Mouse (Mus musculus) limb, embryonic 11.5 days (tissue): ENCODE data around the gene Syngr1. TPM values are rescaled to one million over a fixed set of nuclear protein-coding genes. Genes with fewer than 3 reads are reported as not detected.

Source experiments
- ATAC-seq: fragments of 200-750 bp; cut with Nextera tagmentation; 2 replicates; pipeline ENCODE4 v1.8.0; 2017; ENCODE audit warnings: low read depth; ENCODE audit not compliant: insufficient number of reproducible peaks, low FRiP score, low TSS enrichment
- DNase-seq: peaks from one replicate; pipeline ENCODE4 v3.0.0-alpha.2; 2015; ENCODE audit warnings: low spot score
- H3K27ac ChIP-seq: fragments of 300-500 bp; sonication (generic); replicated peaks from 2 replicates; pipeline ENCODE4 v1.5.1; 2014; ENCODE audit warnings: low read depth, mild to moderate bottlenecking, low read length
- H3K27me3 ChIP-seq: fragments of 300-500 bp; sonication (generic); 2 replicates; pipeline ENCODE4 v1.6.1; 2014; ENCODE audit warnings: mild to moderate bottlenecking, low read length, mixed read lengths; ENCODE audit not compliant: control insufficient read depth, insufficient read depth
- H3K36me3 ChIP-seq: fragments of 300-500 bp; sonication (generic); 2 replicates; pipeline ENCODE4 v1.6.1; 2014; ENCODE audit warnings: mild to moderate bottlenecking, low read length, moderate library complexity, mixed read lengths; ENCODE audit not compliant: control insufficient read depth, insufficient read depth
- H3K4me1 ChIP-seq: fragments of 300-500 bp; sonication (generic); 2 replicates; pipeline ENCODE4 v1.6.1; 2014; ENCODE audit warnings: low read length, mixed read lengths; ENCODE audit not compliant: control insufficient read depth, insufficient read depth
- H3K4me2 ChIP-seq: fragments of 300-500 bp; sonication (generic); 2 replicates; pipeline ENCODE4 v1.6.1; 2014; ENCODE audit warnings: low read depth, mild to moderate bottlenecking, moderate library complexity; ENCODE audit not compliant: severe bottlenecking
- H3K4me3 ChIP-seq: fragments of 300-500 bp; sonication (generic); 2 replicates; pipeline ENCODE4 v1.5.1; 2014; ENCODE audit warnings: low read depth, low read length
- H3K9ac ChIP-seq: fragments of 300-500 bp; sonication (generic); 2 replicates; pipeline ENCODE4 v1.6.1; 2014; ENCODE audit warnings: mild to moderate bottlenecking, low read length
- H3K9me3 ChIP-seq: fragments of 300-500 bp; sonication (generic); 2 replicates; pipeline ENCODE4 v1.6.1; 2016; ENCODE audit warnings: low read length; ENCODE audit not compliant: control insufficient read depth
- WGBS: fragments of 180-500 bp; shearing (Covaris S2); extraction: QIAGEN DNeasy Blood & Tissue Kit; methylation state at CpG from one replicate; pipeline ENCODE4 v1.1.7; 2014; 5-methylcytosine and 5-hydroxymethylcytosine counted together
- polyA plus RNA-seq: library from polyadenylated mRNA; unstranded; fragments of >200 nt; fragmentation: Nextera tagmentation; extraction: Ambion mirVana; gene quantifications from 2 replicates; pipeline ENCODE4 v1.2.1, GENCODE M21; 2014

Syngr1 gene
- polyA plus RNA-seq, 1 experiment from 2014 or later, result 3.0 TPM

- Histone ChIP-seq H3K4me1 (peaks cover 9% of the 10 kb centered on the region; the same call in 1 of the 2 replicates), H3K27me3 (peaks cover 23% of the 10 kb centered on the region), H3K9ac (peak overlapping the region; percentile 41; the same call in 1 of the 2 replicates), H3K36me3 (no peaks in the 10 kb centered on the region), H3K4me2 (peak overlapping the region; percentile 27; the same call in 1 of the 2 replicates), H3K27ac (no peak overlapping the region), H3K4me3 (no peak overlapping the region), H3K9me3 (no peaks in the 10 kb centered on the region)
- DNase-seq (peak; percentile 81), ATAC-seq (peak; percentile 63; the same call in 1 of the 2 replicates)
- 24% methylated on average over 20 of the region's 20 CpGs for WGBS
These were observed 6.1 kb downstream of the Syngr1 start for GRCm38 (mm10) chr15:80096946-80097881.

DNA sequence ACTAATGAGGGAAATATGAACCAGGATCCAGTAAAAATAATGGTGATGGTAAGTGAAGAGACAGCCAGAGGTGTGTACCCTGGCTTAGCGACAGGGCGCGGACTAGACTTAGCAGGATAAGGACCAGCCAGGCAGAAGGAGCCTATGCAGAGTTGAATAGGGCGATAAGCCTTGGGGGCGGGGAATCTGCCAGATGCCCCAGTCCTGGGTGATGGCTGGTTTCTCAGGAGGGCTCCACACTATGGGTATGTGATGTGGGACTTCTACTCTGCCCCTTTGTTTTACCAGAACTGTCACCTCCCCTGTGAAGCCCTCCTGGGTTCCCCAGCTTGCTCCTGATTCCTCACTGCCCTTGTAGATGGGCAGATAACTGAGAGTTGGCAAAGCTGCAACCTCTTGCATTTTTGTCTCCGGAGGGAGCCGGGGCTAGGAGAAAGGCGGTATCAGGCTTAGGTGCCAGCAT, 6.9 kb downstream of the Syngr1 start:
- Histone ChIP-seq H3K27me3 (peaks cover 15% of the 10 kb centered on the region), H3K27ac (no peak overlapping the region), H3K9ac (no peak overlapping the region), H3K4me1 (peaks cover 9% of the 10 kb centered on the region; the same call in 1 of the 2 replicates), H3K9me3 (no peaks in the 10 kb centered on the region), H3K36me3 (no peaks in the 10 kb centered on the region), H3K4me2 (no peak overlapping the region), H3K4me3 (no peak overlapping the region)
- DNase-seq, result no peak
- 31% methylated on average over 8 of the region's 8 CpGs for WGBS
- ATAC-seq, result no peak

DNA sequence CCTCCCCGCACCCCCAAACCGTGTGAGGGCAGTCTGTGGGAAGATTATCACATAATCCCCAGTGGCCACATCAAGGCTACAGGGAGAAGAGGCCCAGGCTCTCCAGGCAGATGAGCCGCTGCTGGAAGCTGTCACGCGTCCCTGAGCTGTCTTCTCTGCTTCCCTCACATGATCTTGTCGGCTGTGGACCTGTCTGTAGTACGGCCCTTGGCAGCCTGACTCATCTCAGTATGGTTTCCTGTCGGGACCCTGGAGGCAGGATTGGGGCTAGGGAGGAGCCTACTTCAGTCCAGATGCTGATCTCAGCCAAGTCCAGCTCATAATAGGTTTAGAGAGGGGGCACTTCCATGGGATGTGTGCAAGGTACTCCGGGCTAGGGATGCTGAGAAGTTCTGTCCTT, 7.7 kb downstream of the Syngr1 start:
- Histone ChIP-seq H3K4me2 (no peak overlapping the region), H3K27ac (no peak overlapping the region), H3K4me1 (peaks cover 9% of the 10 kb centered on the region; the same call in 1 of the 2 replicates), H3K27me3 (peaks cover 10% of the 10 kb centered on the region), H3K36me3 (no peaks in the 10 kb centered on the region), H3K4me3 (no peak overlapping the region), H3K9me3 (no peaks in the 10 kb centered on the region), H3K9ac (no peak overlapping the region)
- DNase-seq (no peak), ATAC-seq (no peak)
- WGBS, result 40% methylated on average over 9 of the region's 9 CpGs

- no peak for DNase-seq
- Histone ChIP-seq H3K4me3 (no peak overlapping the region), H3K4me1 (peaks cover 9% of the 10 kb centered on the region; the same call in 1 of the 2 replicates), H3K9me3 (no peaks in the 10 kb centered on the region), H3K27ac (no peak overlapping the region), H3K4me2 (no peak overlapping the region), H3K9ac (no peak overlapping the region), H3K36me3 (no peaks in the 10 kb centered on the region), H3K27me3 (peaks cover 10% of the 10 kb centered on the region)
- no peak for ATAC-seq
- WGBS, result 83% methylated on average over 3 of the region's 3 CpGs
These were observed 8.3 kb downstream of the Syngr1 start for GRCm38 (mm10) chr15:80099477-80099876.

DNA sequence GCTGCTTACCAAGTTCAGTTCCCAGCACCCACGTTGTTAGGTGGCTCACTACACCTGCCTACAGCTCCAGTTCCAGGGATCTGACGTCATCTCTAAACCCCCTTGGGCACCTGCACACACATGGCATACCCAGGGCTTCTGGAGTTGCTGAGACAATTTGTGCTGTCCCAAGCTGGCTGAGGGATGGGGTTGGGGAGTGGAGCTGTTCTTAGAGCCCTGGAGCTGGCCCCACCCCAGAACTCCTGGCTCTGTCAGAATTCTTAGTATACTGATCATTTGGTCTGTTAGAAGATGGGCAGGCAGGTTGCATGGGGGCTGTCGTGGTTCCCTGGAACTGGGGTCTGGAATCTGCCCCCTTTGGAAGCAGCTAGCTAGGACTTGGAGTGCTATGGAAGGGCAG, 9.1 kb downstream of the Syngr1 start:
- WGBS, result 81% methylated on average over 3 of the region's 3 CpGs
- Histone ChIP-seq H3K9ac (no peak overlapping the region), H3K27ac (no peak overlapping the region), H3K4me1 (peaks cover 9% of the 10 kb centered on the region; the same call in 1 of the 2 replicates), H3K4me2 (no peak overlapping the region), H3K36me3 (no peaks in the 10 kb centered on the region), H3K9me3 (no peaks in the 10 kb centered on the region), H3K4me3 (no peak overlapping the region), H3K27me3 (peaks cover 10% of the 10 kb centered on the region)
- no peak for ATAC-seq
- no peak for DNase-seq

DNA sequence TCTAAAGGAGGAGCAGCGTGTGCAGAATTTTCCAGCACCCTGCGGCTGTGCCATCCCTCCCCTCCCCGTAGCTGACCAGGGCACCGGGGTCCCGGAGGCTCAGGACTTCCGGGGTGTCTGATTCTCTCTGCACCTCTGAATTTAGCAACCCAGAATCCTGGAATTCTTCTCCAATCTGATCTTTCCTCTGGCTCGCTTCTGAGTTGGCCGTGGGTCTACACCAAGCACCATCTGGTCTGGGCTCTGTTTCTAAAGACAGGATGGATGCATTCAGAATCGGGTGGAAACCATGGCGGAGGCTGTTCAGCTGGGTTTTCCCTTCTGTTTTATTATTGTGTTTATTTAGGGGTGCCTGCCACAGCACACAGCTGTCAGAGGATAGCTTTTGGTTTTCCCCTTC, 9.7 kb downstream of the Syngr1 start:
- no peaks in the 10 kb centered on the region for H3K36me3 ChIP-seq
- no peak overlapping the region for H3K4me3 ChIP-seq
- H3K9ac ChIP-seq, result no peak overlapping the region
- no peaks in the 10 kb centered on the region for H3K9me3 ChIP-seq
- ATAC-seq (no peak), DNase-seq (no peak)
- H3K4me1 ChIP-seq, result peaks cover 9% of the 10 kb centered on the region; the same call in 1 of the 2 replicates
- H3K27ac ChIP-seq, result no peak overlapping the region
- 84% methylated on average over 10 of the region's 10 CpGs for WGBS
- no peak overlapping the region for H3K4me2 ChIP-seq
- peaks cover 10% of the 10 kb centered on the region for H3K27me3 ChIP-seq

DNA sequence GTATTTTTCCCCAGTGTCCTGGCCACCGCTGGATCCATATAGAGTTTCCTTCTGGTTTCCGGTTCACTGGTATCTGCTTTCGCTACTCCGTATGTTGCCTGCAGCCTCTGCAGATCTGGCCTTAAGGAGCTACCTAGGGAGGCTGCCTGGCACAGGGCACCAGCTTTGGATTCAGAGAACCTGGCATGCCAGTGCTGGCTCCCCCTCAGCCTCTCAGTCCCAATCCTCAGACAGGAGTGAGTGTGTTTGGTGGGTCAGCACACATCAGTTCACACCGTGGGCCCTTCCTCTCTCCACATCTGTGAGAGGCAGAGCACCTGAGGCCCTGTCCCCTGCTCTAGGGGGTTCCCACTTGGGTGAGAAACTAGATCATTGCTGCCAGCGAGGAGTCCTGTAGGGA, 10.4 kb downstream of the Syngr1 start:
- Histone ChIP-seq H3K4me1 (peaks cover 9% of the 10 kb centered on the region; the same call in 1 of the 2 replicates), H3K27ac (no peak overlapping the region), H3K9me3 (no peaks in the 10 kb centered on the region), H3K36me3 (no peaks in the 10 kb centered on the region), H3K4me3 (no peak overlapping the region), H3K4me2 (no peak overlapping the region), H3K9ac (no peak overlapping the region), H3K27me3 (peaks cover 6% of the 10 kb centered on the region; the same call in 1 of the 2 replicates)
- ATAC-seq (no peak), DNase-seq (no peak)
- WGBS, result 79% methylated on average over 6 of the region's 6 CpGs

GRCm38 (mm10) chr15:80102495-80102894, 11.4 kb downstream of the Syngr1 start:
- ATAC-seq (no peak), DNase-seq (no peak)
- no peak overlapping the region for H3K4me2 ChIP-seq
- no peaks in the 10 kb centered on the region for H3K9me3 ChIP-seq
- H3K27me3 ChIP-seq, result peaks cover 6% of the 10 kb centered on the region; the same call in 1 of the 2 replicates
- H3K27ac ChIP-seq, result no peak overlapping the region
- WGBS, result 84% methylated on average over 6 of the region's 6 CpGs
- peaks cover 2% of the 10 kb centered on the region; the same call in 1 of the 2 replicates for H3K4me1 ChIP-seq
- H3K9ac ChIP-seq, result no peak overlapping the region
- no peaks in the 10 kb centered on the region for H3K36me3 ChIP-seq
- no peak overlapping the region for H3K4me3 ChIP-seq
